Mouse (Mus musculus): ENCODE data around the gene Fzd1. TPM values are rescaled to one million over a fixed set of nuclear protein-coding genes. Genes with fewer than 3 reads are reported as not detected.

The Fzd1 gene
- polyA plus RNA-seq (2012; rRNA removed): 11.4 and 14.7 TPM in 2 replicates

DNA sequence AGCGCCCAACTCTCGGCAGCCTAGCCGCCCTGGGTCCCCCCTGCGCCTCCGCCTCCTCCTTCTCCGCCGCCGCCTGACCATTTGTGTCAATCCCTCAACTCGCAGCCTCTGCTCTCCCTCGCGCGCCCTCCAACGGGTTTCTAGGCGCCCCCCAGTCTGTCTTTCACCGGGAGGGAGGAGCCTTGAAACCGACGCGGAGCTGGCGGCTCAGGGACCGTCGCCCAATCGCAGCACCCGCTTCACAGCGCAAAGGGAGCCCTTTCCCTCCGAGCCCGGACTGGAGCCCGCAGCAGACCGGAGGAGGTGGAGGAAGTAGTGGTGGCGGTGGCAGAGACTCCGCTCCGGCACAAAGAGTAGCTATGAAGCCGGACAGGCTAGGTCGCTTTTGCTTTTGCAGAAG lies at the start of gene Fzd1:
TSS of gene Fzd1 (minus strand) at position 134 of the 400 bp plus-strand sequence.

Measured in stomach, adult 2 months (tissue).